Mouse (Mus musculus): ENCODE results near the gene Kcnab1. TPM values are rescaled to one million over a fixed set of nuclear protein-coding genes. Genes with fewer than 3 reads are reported as not detected.

The Kcnab1 gene
- polyA plus RNA-seq, 1 experiment from 2014 or later = 1.6 TPM

GRCm38 (mm10) chr3:65365921-65366710 is 256.9 kb downstream of the Kcnab1 start:
- no peak for ATAC-seq

GRCm38 (mm10) chr3:65367944-65368343 is 258.8 kb downstream of the Kcnab1 start:
- H3K4me2 ChIP-seq (replicated peaks; ENCODE audit: low read depth) = no peak overlapping the region
- no peak for ATAC-seq
- TF ChIP-seq CTCF (IDR thresholded peaks at IDR 0.05; ENCODE audit: low read depth) = no peak
- H3K27ac ChIP-seq (ENCODE audit: low read depth, low read length) = no peak overlapping the region
- H3K4me3 ChIP-seq (ENCODE audit: low read depth, low read length) = no peak overlapping the region
- peaks cover 29% of the 10 kb centered on the region for H3K36me3 ChIP-seq (ENCODE audit: control insufficient read depth, insufficient read depth)
- H3K4me1 ChIP-seq (replicated peaks; ENCODE audit: control insufficient read depth, insufficient read depth, low read length) = no peaks in the 10 kb centered on the region
- H3K9me3 ChIP-seq (ENCODE audit: control insufficient read depth) = no peaks in the 10 kb centered on the region
- no peak overlapping the region for H3K9ac ChIP-seq (ENCODE audit: low read depth, low read length)
- H3K27me3 ChIP-seq (replicated peaks; ENCODE audit: control insufficient read depth, insufficient read depth, low read length) = no peaks in the 10 kb centered on the region
- WGBS = 83% methylated on average over 4 of the region's 4 CpGs

More at GRCm38 (mm10) chr3:65365921-65366710, 256.9 kb downstream of the Kcnab1 start:
- no peak for TF ChIP-seq CTCF (IDR thresholded peaks at IDR 0.05; ENCODE audit: low read depth)
- H3K4me2 ChIP-seq (replicated peaks; ENCODE audit: low read depth) = no peak overlapping the region
- 65% methylated on average over 10 of the region's 10 CpGs for WGBS
- no peak overlapping the region for H3K9ac ChIP-seq (ENCODE audit: low read depth, low read length)
- peaks cover 12% of the 10 kb centered on the region; the same call in 1 of the 2 replicates for H3K36me3 ChIP-seq (ENCODE audit: control insufficient read depth, insufficient read depth)
- no peaks in the 10 kb centered on the region for H3K27me3 ChIP-seq (replicated peaks; ENCODE audit: control insufficient read depth, insufficient read depth, low read length)
- no peak overlapping the region for H3K27ac ChIP-seq (ENCODE audit: low read depth, low read length)
- no peaks in the 10 kb centered on the region for H3K9me3 ChIP-seq (ENCODE audit: control insufficient read depth)
- no peaks in the 10 kb centered on the region for H3K4me1 ChIP-seq (replicated peaks; ENCODE audit: control insufficient read depth, insufficient read depth, low read length)
- no peak overlapping the region for H3K4me3 ChIP-seq (ENCODE audit: low read depth, low read length)

DNA sequence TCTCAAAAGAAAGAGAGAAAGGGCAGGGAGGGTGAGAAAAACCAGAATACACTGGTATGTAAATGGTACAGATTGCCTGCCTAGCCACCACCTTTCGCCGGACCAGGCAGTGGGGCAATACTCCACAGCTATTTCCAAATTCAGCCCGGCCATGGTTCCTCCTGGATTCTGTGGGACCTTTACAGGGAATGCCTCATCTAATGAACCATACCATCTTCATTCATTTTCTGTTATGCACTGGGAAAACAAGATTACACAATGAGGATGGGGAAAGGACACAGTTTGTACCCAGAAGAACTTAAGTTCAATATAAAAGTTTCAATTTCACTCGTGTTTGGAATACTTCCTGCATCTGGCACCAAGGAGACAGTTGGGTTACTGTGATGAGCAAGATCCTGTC is 263.4 kb downstream of the Kcnab1 start:
- no peak for ATAC-seq
- Histone ChIP-seq H3K4me2 (replicated peaks; ENCODE audit: low read depth) (no peak overlapping the region), H3K4me3 (ENCODE audit: low read depth, low read length) (no peak overlapping the region), H3K9ac (ENCODE audit: low read depth, low read length) (no peak overlapping the region), H3K9me3 (ENCODE audit: control insufficient read depth) (no peaks in the 10 kb centered on the region), H3K27me3 (replicated peaks; ENCODE audit: control insufficient read depth, insufficient read depth, low read length) (no peaks in the 10 kb centered on the region), H3K27ac (ENCODE audit: low read depth, low read length) (no peak overlapping the region), H3K4me1 (replicated peaks; ENCODE audit: control insufficient read depth, insufficient read depth, low read length) (no peaks in the 10 kb centered on the region), H3K36me3 (ENCODE audit: control insufficient read depth, insufficient read depth) (peaks cover 42% of the 10 kb centered on the region)
- 86% methylated on average over 4 of the region's 4 CpGs for whole genome bisulfite sequencing
- TF ChIP-seq CTCF (IDR thresholded peaks at IDR 0.05; ENCODE audit: low read depth) = no peak

- H3K9ac ChIP-seq (ENCODE audit: low read depth, low read length) = no peak overlapping the region
- no peak for TF ChIP-seq CTCF (IDR thresholded peaks at IDR 0.05; ENCODE audit: low read depth)
- WGBS = 70% methylated on average over 5 of the region's 5 CpGs
- H3K4me1 ChIP-seq (replicated peaks; ENCODE audit: control insufficient read depth, insufficient read depth, low read length) = no peaks in the 10 kb centered on the region
- H3K9me3 ChIP-seq (ENCODE audit: control insufficient read depth) = no peaks in the 10 kb centered on the region
- no peak overlapping the region for H3K4me3 ChIP-seq (ENCODE audit: low read depth, low read length)
- no peak overlapping the region for H3K4me2 ChIP-seq (replicated peaks; ENCODE audit: low read depth)
- no peaks in the 10 kb centered on the region for H3K27me3 ChIP-seq (replicated peaks; ENCODE audit: control insufficient read depth, insufficient read depth, low read length)
- no peak overlapping the region for H3K27ac ChIP-seq (ENCODE audit: low read depth, low read length)
- no peak for ATAC-seq
- H3K36me3 ChIP-seq (ENCODE audit: control insufficient read depth, insufficient read depth) = peaks cover 39% of the 10 kb centered on the region
Observed at GRCm38 (mm10) chr3:65373594-65374182, 264.5 kb downstream of the Kcnab1 start.

- Histone ChIP-seq H3K9ac (ENCODE audit: low read depth, low read length) (no peak overlapping the region; the same call in 1 of the 2 replicates), H3K36me3 (ENCODE audit: control insufficient read depth, insufficient read depth) (peaks cover 47% of the 10 kb centered on the region), H3K27ac (ENCODE audit: low read depth, low read length) (no peak overlapping the region), H3K4me3 (ENCODE audit: low read depth, low read length) (no peak overlapping the region), H3K27me3 (replicated peaks; ENCODE audit: control insufficient read depth, insufficient read depth, low read length) (no peaks in the 10 kb centered on the region), H3K4me1 (replicated peaks; ENCODE audit: control insufficient read depth, insufficient read depth, low read length) (no peaks in the 10 kb centered on the region), H3K4me2 (replicated peaks; ENCODE audit: low read depth) (no peak overlapping the region), H3K9me3 (ENCODE audit: control insufficient read depth) (no peaks in the 10 kb centered on the region)
- TF ChIP-seq CTCF (IDR thresholded peaks at IDR 0.05; ENCODE audit: low read depth) = no peak
- no peak for ATAC-seq
- 83% methylated on average over 3 of the region's 3 CpGs for WGBS
Observed at GRCm38 (mm10) chr3:65374729-65375128, 265.5 kb downstream of the Kcnab1 start.

DNA sequence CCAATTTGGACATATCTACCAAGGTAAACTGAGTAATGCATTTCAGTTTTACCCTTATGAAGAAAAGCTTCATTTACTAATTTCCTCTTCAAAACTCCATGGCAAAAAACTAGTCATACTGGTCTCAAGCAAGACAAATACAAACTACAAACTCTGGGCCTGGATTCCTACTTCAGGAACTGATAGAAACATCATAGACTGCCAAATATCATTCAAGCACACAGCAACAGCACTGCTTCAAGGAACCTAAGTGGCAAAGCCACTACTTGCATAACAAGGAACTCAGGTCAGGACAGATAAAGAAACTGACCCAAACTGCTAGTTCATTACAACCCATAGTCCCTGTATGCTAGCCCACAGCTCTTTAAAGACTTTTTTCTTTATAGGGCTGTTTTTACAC is 269.5 kb downstream of the Kcnab1 start:
- H3K27ac ChIP-seq (ENCODE audit: low read depth, low read length) = no peak overlapping the region
- peaks cover 49% of the 10 kb centered on the region for H3K36me3 ChIP-seq (ENCODE audit: control insufficient read depth, insufficient read depth)
- no peak overlapping the region for H3K4me3 ChIP-seq (ENCODE audit: low read depth, low read length)
- H3K4me2 ChIP-seq (replicated peaks; ENCODE audit: low read depth) = no peak overlapping the region
- H3K9ac ChIP-seq (ENCODE audit: low read depth, low read length) = no peak overlapping the region
- no peak for TF ChIP-seq CTCF (IDR thresholded peaks at IDR 0.05; ENCODE audit: low read depth)
- H3K27me3 ChIP-seq (replicated peaks; ENCODE audit: control insufficient read depth, insufficient read depth, low read length) = no peaks in the 10 kb centered on the region
- H3K9me3 ChIP-seq (ENCODE audit: control insufficient read depth) = no peaks in the 10 kb centered on the region
- no peaks in the 10 kb centered on the region for H3K4me1 ChIP-seq (replicated peaks; ENCODE audit: control insufficient read depth, insufficient read depth, low read length)
- no peak for ATAC-seq

Measured in intestine, postnatal 0 days (tissue).